Mouse (Mus musculus): ENCODE measurements around the gene Zfp697. TPM values are rescaled to one million over a fixed set of nuclear protein-coding genes. Genes with fewer than 3 reads are reported as not detected.
"Not testable (repeated sequence)": the region's sequence is repeated elsewhere in the genome, so short reads cannot be mapped to it uniquely, and the experiment has no call there.

Zfp697 gene
- polyA plus RNA-seq, 1 experiment from 2014 or later: 8.2 TPM

DNA sequence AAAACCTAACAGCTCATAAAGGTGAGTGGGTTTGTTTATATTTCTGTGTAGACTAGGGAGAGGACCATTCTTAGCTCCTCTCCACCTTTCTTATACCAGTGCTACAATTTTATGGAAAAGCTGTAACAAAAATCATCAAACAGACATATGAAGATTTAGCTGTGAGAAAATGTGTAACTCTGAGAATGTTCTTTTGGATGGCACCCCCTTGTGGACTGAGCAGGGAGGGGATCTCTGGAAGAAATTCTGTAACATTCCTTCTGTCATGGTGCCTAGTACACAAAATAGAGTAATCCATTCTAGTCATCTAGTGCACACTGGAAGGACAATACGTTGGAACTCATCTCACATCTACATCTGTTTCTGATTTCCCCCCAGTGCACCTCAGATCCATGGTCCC lies 358.8 kb downstream of the Zfp697 start:
- H3K4me1 ChIP-seq; H3K9ac ChIP-seq; ATAC-seq (ENCODE audit: insufficient number of reproducible peaks, insufficient read depth, low FRiP score, low TSS enrichment, low read depth); H3K27ac ChIP-seq; H3K9me3 ChIP-seq; H3K4me2 ChIP-seq; H3K36me3 ChIP-seq; H3K4me3 ChIP-seq; H3K27me3 ChIP-seq: not testable (repeated sequence)
- 21% methylated on average over 1 of the region's 1 CpGs for WGBS

DNA sequence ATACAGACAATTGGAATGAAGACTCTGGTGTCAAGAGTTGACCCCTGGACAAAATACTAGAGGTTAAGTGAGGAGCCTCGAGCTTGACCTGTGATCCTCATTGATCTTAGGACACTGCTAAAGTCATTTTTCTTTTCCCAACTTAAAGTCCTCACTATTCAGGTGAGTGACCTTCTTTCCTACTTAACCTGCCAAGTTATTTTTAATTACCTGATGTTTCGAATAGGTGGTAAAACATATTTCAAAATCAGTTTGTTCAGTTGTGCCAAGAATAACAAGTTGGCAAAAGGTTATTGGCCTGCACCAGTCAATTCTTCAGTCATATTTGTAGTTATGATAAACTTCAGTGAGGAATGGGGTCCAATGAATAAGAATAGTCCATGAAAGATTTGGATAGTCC lies 369.9 kb downstream of the Zfp697 start:
- no peak for ATAC-seq (ENCODE audit: insufficient number of reproducible peaks, insufficient read depth, low FRiP score, low TSS enrichment, low read depth)
- Histone ChIP-seq H3K4me1 (no peaks in the 10 kb centered on the region), H3K9me3 (no peaks in the 10 kb centered on the region), H3K9ac (no peak overlapping the region), H3K27ac (no peak overlapping the region), H3K4me2 (no peak overlapping the region), H3K27me3 (no peaks in the 10 kb centered on the region), H3K36me3 (no peaks in the 10 kb centered on the region), H3K4me3 (no peak overlapping the region)
- 72% methylated on average over 2 of the region's 2 CpGs for WGBS

DNA sequence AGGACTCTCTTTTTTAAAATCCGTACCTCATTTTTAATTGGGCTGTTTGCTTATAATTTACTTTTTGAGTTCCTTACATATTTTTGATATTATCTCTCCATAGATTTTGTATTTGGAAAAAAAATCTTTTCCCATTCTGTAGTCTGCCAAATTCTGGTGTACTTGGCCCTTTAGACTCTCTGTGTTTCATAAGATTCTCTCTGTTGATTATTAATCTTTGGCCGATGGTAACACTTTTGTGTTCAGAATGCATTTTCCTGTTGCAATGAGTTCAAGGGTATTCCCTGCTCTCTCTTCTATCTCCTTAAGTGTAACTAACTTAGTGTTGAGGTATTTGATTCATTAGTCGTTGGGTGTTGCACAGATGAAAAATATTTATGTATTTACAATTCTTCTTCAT lies 374.6 kb downstream of the Zfp697 start:
- ATAC-seq (ENCODE audit: insufficient number of reproducible peaks, insufficient read depth, low FRiP score, low TSS enrichment, low read depth): no peak

DNA sequence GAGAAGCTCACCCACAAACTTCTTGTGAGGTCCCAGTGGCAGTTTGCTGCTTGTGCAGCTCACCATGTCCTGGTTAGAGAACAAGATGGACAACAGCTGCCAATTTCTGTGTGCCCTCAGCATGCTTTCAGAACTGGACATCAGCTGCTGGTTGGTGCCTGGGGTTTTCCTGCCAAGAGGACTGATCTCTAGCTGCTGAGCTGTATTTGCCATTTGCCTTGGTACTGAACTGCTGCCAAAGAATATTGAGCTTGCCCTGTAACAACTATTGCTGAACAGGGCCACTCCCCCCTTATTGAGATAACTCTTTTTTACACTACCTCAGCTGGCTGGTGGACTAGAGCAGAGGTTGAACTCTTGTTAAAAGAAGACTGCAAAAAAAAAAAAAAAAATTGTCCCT lies 381.9 kb downstream of the Zfp697 start:
- Histone ChIP-seq H3K27me3 (no peaks in the 10 kb centered on the region), H3K36me3 (no peaks in the 10 kb centered on the region), H3K4me3 (no peak overlapping the region), H3K4me2 (no peak overlapping the region), H3K9me3 (no peaks in the 10 kb centered on the region), H3K9ac (no peak overlapping the region), H3K27ac (no peak overlapping the region), H3K4me1 (no peaks in the 10 kb centered on the region)
- no peak for ATAC-seq (ENCODE audit: insufficient number of reproducible peaks, insufficient read depth, low FRiP score, low TSS enrichment, low read depth)

More for the DNA sequence above, 374.6 kb downstream of the Zfp697 start:
- 81% methylated on average over 3 of the region's 3 CpGs for WGBS
- H3K4me3 ChIP-seq: no peak overlapping the region
- no peaks in the 10 kb centered on the region for H3K4me1 ChIP-seq
- no peaks in the 10 kb centered on the region for H3K27me3 ChIP-seq
- no peak overlapping the region for H3K4me2 ChIP-seq
- H3K27ac ChIP-seq: no peak overlapping the region
- H3K36me3 ChIP-seq: no peaks in the 10 kb centered on the region
- H3K9ac ChIP-seq: no peak overlapping the region
- H3K9me3 ChIP-seq: no peaks in the 10 kb centered on the region

DNA sequence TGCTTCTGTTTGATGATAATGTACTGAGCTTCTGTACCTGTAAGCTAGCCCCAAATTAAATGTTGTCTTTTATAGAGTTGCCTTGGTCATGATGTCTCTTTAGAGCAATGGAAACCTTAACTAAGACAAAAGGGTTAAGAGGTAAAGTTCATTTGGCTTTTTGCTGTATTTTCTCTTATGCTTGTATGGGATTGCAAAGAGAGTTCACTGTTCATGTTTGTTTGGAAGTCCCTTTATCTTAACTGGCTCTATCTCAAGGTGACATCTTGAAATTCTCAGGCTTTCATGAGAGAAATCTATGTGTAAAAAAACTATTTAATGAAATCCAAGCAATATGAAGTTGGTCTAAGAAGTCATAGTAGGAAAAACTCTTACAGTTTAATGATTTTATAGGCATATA lies 398.7 kb downstream of the Zfp697 start:
- no peaks in the 10 kb centered on the region for H3K4me1 ChIP-seq
- ATAC-seq (ENCODE audit: insufficient number of reproducible peaks, insufficient read depth, low FRiP score, low TSS enrichment, low read depth): no peak
- H3K4me3 ChIP-seq: no peak overlapping the region
- H3K9ac ChIP-seq: no peak overlapping the region
- H3K36me3 ChIP-seq: no peaks in the 10 kb centered on the region
- H3K27ac ChIP-seq: no peak overlapping the region
- H3K9me3 ChIP-seq: no peaks in the 10 kb centered on the region
- no peak overlapping the region for H3K4me2 ChIP-seq
- H3K27me3 ChIP-seq: no peaks in the 10 kb centered on the region

DNA sequence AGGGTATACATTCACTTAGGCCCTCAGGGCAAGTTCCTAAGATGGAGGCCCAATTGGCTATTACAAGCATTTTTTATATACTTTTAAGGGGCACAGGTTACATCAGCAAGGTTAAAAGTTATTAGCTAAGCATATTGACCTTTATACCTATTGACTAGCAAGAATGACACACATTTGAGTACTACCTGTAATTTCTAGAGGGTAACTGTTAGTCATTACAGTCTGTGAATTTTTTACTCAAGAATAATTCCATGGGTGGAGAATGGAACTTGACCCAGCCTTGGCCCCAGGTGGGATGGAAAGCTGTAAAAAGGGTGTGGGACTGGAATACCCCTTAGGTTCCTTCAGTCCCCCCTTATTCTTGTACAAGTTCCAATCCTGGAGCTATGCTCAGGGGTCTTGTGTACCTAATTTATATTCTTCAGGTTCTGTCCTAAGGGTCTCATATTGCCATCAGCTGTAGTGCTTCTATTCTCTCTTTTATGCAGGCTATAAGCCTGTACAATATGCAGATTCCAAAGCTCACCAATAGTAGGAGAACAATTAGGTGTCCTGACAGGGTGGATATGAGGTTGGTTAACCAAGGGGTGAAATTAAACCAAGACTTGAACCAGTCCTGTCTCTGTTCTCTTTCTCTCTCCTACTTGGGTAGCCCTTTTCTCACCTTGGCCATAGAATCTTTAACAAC lies 400.1 kb downstream of the Zfp697 start:
- Histone ChIP-seq H3K4me1 (no peaks in the 10 kb centered on the region), H3K4me3 (no peak overlapping the region), H3K9ac (no peak overlapping the region), H3K27me3 (no peaks in the 10 kb centered on the region), H3K4me2 (no peak overlapping the region), H3K9me3 (no peaks in the 10 kb centered on the region), H3K36me3 (no peaks in the 10 kb centered on the region), H3K27ac (no peak overlapping the region)
- no peak for ATAC-seq (ENCODE audit: insufficient number of reproducible peaks, insufficient read depth, low FRiP score, low TSS enrichment, low read depth)

DNA sequence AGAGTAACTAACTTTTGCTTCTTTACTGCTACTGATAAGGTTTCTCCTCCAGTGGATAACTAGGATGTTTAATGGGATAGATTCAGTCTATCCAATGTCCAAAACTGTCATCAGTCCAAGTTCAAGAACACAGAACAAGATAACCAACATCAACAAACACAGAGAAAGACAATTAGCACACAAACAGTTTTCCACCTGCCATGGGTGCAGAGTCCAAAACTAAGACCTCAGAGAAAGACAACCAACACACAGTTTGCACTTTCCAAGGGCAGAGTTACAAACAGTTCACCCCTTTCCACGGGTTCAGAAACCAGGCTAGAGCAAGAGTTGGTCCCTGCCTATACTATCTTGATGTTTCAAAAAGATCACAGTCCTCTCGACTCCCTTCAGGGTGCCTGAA lies 404.3 kb downstream of the Zfp697 start:
- Histone ChIP-seq H3K4me2 (no peak overlapping the region), H3K27ac (no peak overlapping the region), H3K27me3 (no peaks in the 10 kb centered on the region), H3K9ac (no peak overlapping the region), H3K36me3 (no peaks in the 10 kb centered on the region), H3K4me3 (no peak overlapping the region), H3K9me3 (no peaks in the 10 kb centered on the region), H3K4me1 (no peaks in the 10 kb centered on the region)
- WGBS: 59% methylated on average over 2 of the region's 2 CpGs
- ATAC-seq (ENCODE audit: insufficient number of reproducible peaks, insufficient read depth, low FRiP score, low TSS enrichment, low read depth): no peak

Other genes with a start within 250 kb of the Zfp697 start
- gene Adam30, start 221.8 kb upstream of the Zfp697 start, polyA plus RNA-seq (2015; fragmentation: Nextera tagmentation; extraction: Ambion mirVana): 0.33 TPM in 1 of 2 replicates, not detected in the other
- not detected in 2 replicates for gene Reg4, start 160.3 kb upstream of the Zfp697 start, polyA plus RNA-seq (2015; fragmentation: Nextera tagmentation; extraction: Ambion mirVana)
- gene Hmgcs2, start 102.0 kb upstream of the Zfp697 start, polyA plus RNA-seq (2015; fragmentation: Nextera tagmentation; extraction: Ambion mirVana): 2.6 and 6.4 TPM in 2 replicates
- 229 and 256 TPM in 2 replicates for gene Phgdh, start 42.5 kb upstream of the Zfp697 start, polyA plus RNA-seq (2015; fragmentation: Nextera tagmentation; extraction: Ambion mirVana)
- gene Gm4450, start 74.7 kb downstream of the Zfp697 start, polyA plus RNA-seq (2015; fragmentation: Nextera tagmentation; extraction: Ambion mirVana): not detected in 2 replicates
- gene Hsd3b4, start 128.1 kb downstream of the Zfp697 start, polyA plus RNA-seq (2015; fragmentation: Nextera tagmentation; extraction: Ambion mirVana): not detected in 2 replicates
- not detected in 2 replicates for gene Gm10681, start 206.3 kb downstream of the Zfp697 start, polyA plus RNA-seq (2015; fragmentation: Nextera tagmentation; extraction: Ambion mirVana)
- gene Hsd3b5, start 247.8 kb downstream of the Zfp697 start, polyA plus RNA-seq (2015; fragmentation: Nextera tagmentation; extraction: Ambion mirVana): not detected in 2 replicates

All from embryonic facial prominence, embryonic 13.5 days (tissue).